Mouse (Mus musculus) kidney, embryonic 15.5 days (tissue): ENCODE measurements at regions not wholly inside any gene's neighbourhood (a gene's known extent, or its start where the extent isn't known, plus 50 kb on each side); places are given as distances from the start of the nearest gene placed in this dataset.
"Not testable (repeated sequence)": the region's sequence is repeated elsewhere in the genome, so short reads cannot be mapped to it uniquely, and the experiment has no call there.

Source experiments
- ATAC-seq: fragments of 200-750 bp; cut with Nextera tagmentation; replicated peaks from 2 replicates; pipeline ENCODE4 v1.8.0; 2017; ENCODE audit warnings: moderate TSS enrichment; ENCODE audit not compliant: low FRiP score
- H3K27ac ChIP-seq: fragments of 300-500 bp; sonication (generic); 2 replicates; pipeline ENCODE4 v1.5.1; 2015; ENCODE audit warnings: mild to moderate bottlenecking, inconsistent platforms
- H3K27me3 ChIP-seq: fragments of 300-500 bp; sonication (generic); 2 replicates; pipeline ENCODE4 v1.6.1; 2015; ENCODE audit warnings: inconsistent platforms
- H3K36me3 ChIP-seq: fragments of 300-500 bp; sonication (generic); 2 replicates; pipeline ENCODE4 v1.6.1; 2015; ENCODE audit warnings: inconsistent platforms
- H3K4me1 ChIP-seq: fragments of 300-500 bp; sonication (generic); 2 replicates; pipeline ENCODE4 v1.6.1; 2015; ENCODE audit warnings: inconsistent platforms
- H3K4me2 ChIP-seq: fragments of 300-500 bp; sonication (generic); 2 replicates; pipeline ENCODE4 v1.6.1; 2015; ENCODE audit warnings: moderate library complexity, mild to moderate bottlenecking, inconsistent platforms
- H3K4me3 ChIP-seq: fragments of 300-500 bp; sonication (generic); replicated peaks from 2 replicates; pipeline ENCODE4 v1.5.1; 2015; ENCODE audit warnings: mild to moderate bottlenecking, inconsistent platforms
- H3K9ac ChIP-seq: fragments of 300-500 bp; sonication (generic); 2 replicates; pipeline ENCODE4 v1.6.1; 2015; ENCODE audit warnings: mild to moderate bottlenecking, inconsistent platforms
- H3K9me3 ChIP-seq: fragments of 300-500 bp; sonication (generic); replicated peaks from 2 replicates; pipeline ENCODE4 v1.6.1; 2016; ENCODE audit warnings: inconsistent platforms
- WGBS: fragments of 180-500 bp; shearing (Covaris S2); methylation state at CpG from one replicate; pipeline ENCODE4 v1.1.7; 2015; ENCODE audit warnings: mixed read lengths; 5-methylcytosine and 5-hydroxymethylcytosine counted together

GRCm38 (mm10) chr13:72495353-72495752 is 133.3 kb upstream of the Irx2 start:
- no peak overlapping the region for H3K4me3 ChIP-seq
- H3K27me3 ChIP-seq = peaks cover 13% of the 10 kb centered on the region; the same call in 1 of the 2 replicates
- H3K36me3 ChIP-seq = no peaks in the 10 kb centered on the region
- H3K9ac ChIP-seq = no peak overlapping the region
- H3K27ac ChIP-seq = no peak overlapping the region
- WGBS = 22% methylated on average over 7 of the region's 7 CpGs
- ATAC-seq = peak; percentile 54; the same call in 1 of the 2 replicates
- no peak overlapping the region for H3K4me2 ChIP-seq
- no peaks in the 10 kb centered on the region for H3K9me3 ChIP-seq
- H3K4me1 ChIP-seq = peaks cover 5% of the 10 kb centered on the region

GRCm38 (mm10) chr13:72497036-72497435 is 131.6 kb upstream of the Irx2 start:
- Histone ChIP-seq H3K9ac (no peak overlapping the region), H3K27me3 (peaks cover 13% of the 10 kb centered on the region; the same call in 1 of the 2 replicates)
- 75% methylated on average over 5 of the region's 5 CpGs for WGBS

GRCm38 (mm10) chr13:72497521-72497920 is 131.1 kb upstream of the Irx2 start:
- H3K4me2 ChIP-seq = no peak overlapping the region
- no peaks in the 10 kb centered on the region for H3K36me3 ChIP-seq
- no peak overlapping the region for H3K4me3 ChIP-seq
- peaks cover 13% of the 10 kb centered on the region; the same call in 1 of the 2 replicates for H3K27me3 ChIP-seq
- H3K9ac ChIP-seq = no peak overlapping the region
- H3K4me1 ChIP-seq = peaks cover 5% of the 10 kb centered on the region
- ATAC-seq = no peak
- WGBS = 26% methylated on average over 10 of the region's 10 CpGs
- no peak overlapping the region for H3K27ac ChIP-seq
- no peaks in the 10 kb centered on the region for H3K9me3 ChIP-seq

More at GRCm38 (mm10) chr13:72497036-72497435, 131.6 kb upstream of the Irx2 start:
- Histone ChIP-seq H3K36me3 (no peaks in the 10 kb centered on the region), H3K4me2 (no peak overlapping the region), H3K4me1 (peaks cover 5% of the 10 kb centered on the region), H3K27ac (no peak overlapping the region), H3K9me3 (no peaks in the 10 kb centered on the region), H3K4me3 (no peak overlapping the region)
- ATAC-seq = no peak

- no peaks in the 10 kb centered on the region for H3K36me3 ChIP-seq
- no peaks in the 10 kb centered on the region for H3K4me1 ChIP-seq
- no peak overlapping the region for H3K9ac ChIP-seq
- no peak overlapping the region for H3K27ac ChIP-seq
- H3K4me3 ChIP-seq = no peak overlapping the region
- no peaks in the 10 kb centered on the region; the same call in 1 of the 2 replicates for H3K9me3 ChIP-seq
- no peaks in the 10 kb centered on the region for H3K27me3 ChIP-seq
- WGBS = 86% methylated on average over 4 of the region's 4 CpGs
- no peak overlapping the region for H3K4me2 ChIP-seq
- ATAC-seq = no peak
Measured at GRCm38 (mm10) chr13:72505954-72506353, 122.7 kb upstream of the Irx2 start.

GRCm38 (mm10) chr13:72538633-72539032 is 90.0 kb upstream of the Irx2 start:
- Histone ChIP-seq H3K9me3 (no peaks in the 10 kb centered on the region), H3K27ac (no peak overlapping the region), H3K4me1 (no peaks in the 10 kb centered on the region), H3K4me2 (no peak overlapping the region), H3K27me3 (no peaks in the 10 kb centered on the region), H3K36me3 (no peaks in the 10 kb centered on the region), H3K4me3 (no peak overlapping the region), H3K9ac (no peak overlapping the region)
- ATAC-seq = no peak
- WGBS = 73% methylated on average over 4 of the region's 4 CpGs

GRCm38 (mm10) chr13:72541706-72542105 is 86.9 kb upstream of the Irx2 start:
- no peak for ATAC-seq
- Histone ChIP-seq H3K4me3 (no peak overlapping the region), H3K9me3 (no peaks in the 10 kb centered on the region), H3K4me2 (no peak overlapping the region), H3K36me3 (no peaks in the 10 kb centered on the region), H3K27me3 (no peaks in the 10 kb centered on the region), H3K4me1 (no peaks in the 10 kb centered on the region), H3K9ac (no peak overlapping the region), H3K27ac (no peak overlapping the region)
- 92% methylated on average over 3 of the region's 3 CpGs for whole genome bisulfite sequencing

- 67% methylated on average over 8 of the region's 8 CpGs for WGBS
- no peak for ATAC-seq
- no peaks in the 10 kb centered on the region for H3K27me3 ChIP-seq
- no peaks in the 10 kb centered on the region for H3K9me3 ChIP-seq
- H3K4me3 ChIP-seq = no peak overlapping the region
- H3K4me1 ChIP-seq = no peaks in the 10 kb centered on the region
- H3K4me2 ChIP-seq = no peak overlapping the region
- no peak overlapping the region for H3K9ac ChIP-seq
- no peak overlapping the region for H3K27ac ChIP-seq
- H3K36me3 ChIP-seq = no peaks in the 10 kb centered on the region
Measured at GRCm38 (mm10) chr13:72557951-72558350, 70.7 kb upstream of the Irx2 start.

- Histone ChIP-seq H3K4me1 (no peaks in the 10 kb centered on the region), H3K4me3 (no peak overlapping the region), H3K27ac (no peak overlapping the region), H3K36me3 (no peaks in the 10 kb centered on the region), H3K9ac (no peak overlapping the region), H3K9me3 (no peaks in the 10 kb centered on the region), H3K27me3 (0 out of 2 replicates have a peak, but pooled peaks cover 4% of the 10 kb centered on the region), H3K4me2 (no peak overlapping the region)
- ATAC-seq = no peak
- WGBS = 41% methylated on average over 7 of the region's 7 CpGs
Measured at GRCm38 (mm10) chr13:72571871-72572270, 56.7 kb upstream of the Irx2 start.

- H3K4me3 ChIP-seq = no peak overlapping the region
- no peak overlapping the region for H3K27ac ChIP-seq
- no peaks in the 10 kb centered on the region for H3K9me3 ChIP-seq
- H3K27me3 ChIP-seq = 0 out of 2 replicates have a peak, but pooled peaks cover 4% of the 10 kb centered on the region
- H3K36me3 ChIP-seq = no peaks in the 10 kb centered on the region
- no peak for ATAC-seq
- WGBS = 61% methylated on average over 1 of the region's 1 CpGs
- no peak overlapping the region for H3K9ac ChIP-seq
- H3K4me1 ChIP-seq = no peaks in the 10 kb centered on the region
- no peak overlapping the region for H3K4me2 ChIP-seq
Measured at GRCm38 (mm10) chr13:72572846-72573245, 55.8 kb upstream of the Irx2 start.

- WGBS = 77% methylated on average over 4 of the region's 4 CpGs
- not testable (repeated sequence) for ATAC-seq, H3K36me3 ChIP-seq, H3K27me3 ChIP-seq, H3K4me2 ChIP-seq, H3K4me1 ChIP-seq, H3K9ac ChIP-seq, H3K4me3 ChIP-seq, H3K27ac ChIP-seq, H3K9me3 ChIP-seq
Measured at GRCm38 (mm10) chr13:72574126-72574525, 54.5 kb upstream of the Irx2 start.

GRCm38 (mm10) chr13:72576485-72576884 is 52.1 kb upstream of the Irx2 start:
- Histone ChIP-seq H3K4me3 (no peak overlapping the region), H3K36me3 (no peaks in the 10 kb centered on the region), H3K9me3 (no peaks in the 10 kb centered on the region), H3K4me2 (no peak overlapping the region), H3K9ac (no peak overlapping the region), H3K4me1 (no peaks in the 10 kb centered on the region), H3K27me3 (0 out of 2 replicates have a peak, but pooled peaks cover 4% of the 10 kb centered on the region), H3K27ac (no peak overlapping the region)
- WGBS = 49% methylated on average over 6 of the region's 6 CpGs
- no peak for ATAC-seq

- Histone ChIP-seq H3K9me3 (no peaks in the 10 kb centered on the region), H3K36me3 (no peaks in the 10 kb centered on the region), H3K9ac (no peak overlapping the region), H3K4me2 (no peak overlapping the region), H3K27me3 (0 out of 2 replicates have a peak, but pooled peaks cover 4% of the 10 kb centered on the region), H3K4me1 (no peaks in the 10 kb centered on the region), H3K27ac (no peak overlapping the region), H3K4me3 (no peak overlapping the region)
- ATAC-seq = no peak
- WGBS = 71% methylated on average over 3 of the region's 3 CpGs
Measured at GRCm38 (mm10) chr13:72578416-72578815, 50.2 kb upstream of the Irx2 start.
